Mouse (Mus musculus) forebrain, embryonic 10.5 days (tissue): Measurements from ENCODE around the gene Gm17268. TPM values are rescaled to one million over a fixed set of nuclear protein-coding genes. Genes with fewer than 3 reads are reported as not detected.

ENCODE experiments used
- DNase-seq: peaks from one replicate; pipeline ENCODE4 v3.0.0-alpha.2; 2017; ENCODE audit warnings: low spot score; ENCODE audit errors: extremely low spot score
- H3K27ac ChIP-seq: fragments of 300-500 bp; sonication (generic); 2 replicates; pipeline ENCODE4 v1.5.1; 2016; ENCODE audit warnings: mild to moderate bottlenecking
- H3K27me3 ChIP-seq: fragments of 300-500 bp; sonication (generic); 2 replicates; pipeline ENCODE4 v1.6.1; 2016; ENCODE audit warnings: mild to moderate bottlenecking; ENCODE audit not compliant: poor library complexity, severe bottlenecking
- H3K36me3 ChIP-seq: fragments of 300-500 bp; sonication (generic); replicated peaks from 2 replicates; pipeline ENCODE4 v1.6.1; 2016; ENCODE audit warnings: mild to moderate bottlenecking, moderate library complexity
- H3K4me1 ChIP-seq: fragments of 300-500 bp; sonication (generic); 2 replicates; pipeline ENCODE4 v1.6.1; 2016
- H3K4me3 ChIP-seq: fragments of 300-500 bp; sonication (generic); 2 replicates; pipeline ENCODE4 v1.5.1; 2016; ENCODE audit warnings: mild to moderate bottlenecking, moderate library complexity
- H3K9me3 ChIP-seq: fragments of 300-500 bp; sonication (generic); 2 replicates; pipeline ENCODE4 v1.6.1; 2016; ENCODE audit warnings: mild to moderate bottlenecking, moderate library complexity
- WGBS: fragments of 180-500 bp; shearing (Covaris S2); methylation state at CpG from one replicate; pipeline ENCODE4 v1.1.7; 2016; 5-methylcytosine and 5-hydroxymethylcytosine counted together
- polyA plus RNA-seq: library from polyadenylated mRNA; unstranded; fragments of >200 nt; fragmentation: Nextera tagmentation; extraction: Ambion mirVana; gene quantifications from 2 replicates; pipeline ENCODE4 v1.2.1, GENCODE M21; 2016

Gm17268 gene
- polyA plus RNA-seq = not detected in 2 replicates

DNA sequence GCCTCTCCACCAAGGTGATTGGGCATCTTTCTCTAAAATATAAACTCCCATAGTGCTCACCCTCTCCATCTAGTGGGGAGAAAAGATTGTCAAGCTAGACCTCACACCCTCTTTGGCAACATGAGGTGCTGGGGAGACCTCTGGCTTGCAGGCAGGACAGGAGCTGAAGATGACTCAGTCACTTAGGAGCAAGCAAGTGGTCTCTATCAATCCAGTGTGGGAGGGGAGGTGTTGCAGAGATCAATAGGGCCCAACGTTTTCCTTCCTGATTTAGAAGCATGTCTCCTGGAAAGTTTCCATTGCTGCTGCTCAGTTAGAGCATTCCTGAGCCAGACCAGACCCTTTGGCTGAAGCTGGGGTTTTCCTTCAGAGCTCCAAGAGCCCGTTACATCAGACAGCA lies at the start of gene Gm17268:
TSS of gene Gm17268 (minus strand) at position 28 of the 400 bp plus-strand sequence.
- no peak within 1 kb of the TSS for H3K27ac ChIP-seq
- H3K36me3 ChIP-seq = no peaks in the 10 kb centered on the region
- no peaks in the 10 kb centered on the region for H3K9me3 ChIP-seq
- no peak for DNase-seq
- H3K4me3 ChIP-seq = no peak within 1 kb of the TSS
- 65% methylated on average over 2 of the region's 2 CpGs for WGBS
- 0 out of 2 replicates have a peak, but pooled peaks cover 5% of the 10 kb centered on the region for H3K4me1 ChIP-seq
- H3K27me3 ChIP-seq = no peaks in the 10 kb centered on the region

DNA sequence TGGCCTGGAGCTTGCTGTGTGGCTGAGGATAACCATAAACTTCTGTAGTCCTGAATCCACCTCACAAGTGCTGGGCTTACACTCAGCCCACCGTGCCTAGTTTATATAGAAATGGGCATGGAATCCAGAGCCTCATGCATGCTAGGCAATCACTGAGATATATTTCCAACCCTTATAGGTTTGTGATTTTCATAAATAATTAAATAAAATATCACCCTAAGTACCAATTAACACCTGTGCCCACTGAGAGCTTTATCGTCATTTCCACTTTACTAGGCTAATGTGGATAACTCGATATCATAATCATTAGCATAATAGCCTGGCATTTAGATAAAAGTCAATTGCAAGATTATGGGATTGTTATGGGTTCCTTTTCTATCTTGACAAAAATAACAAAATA lies 46.0 kb upstream of the Gm17268 start:
- H3K36me3 ChIP-seq = no peaks in the 10 kb centered on the region
- H3K4me1 ChIP-seq = 0 out of 2 replicates have a peak, but pooled peaks cover 3% of the 10 kb centered on the region
- H3K27ac ChIP-seq = no peak overlapping the region
- H3K4me3 ChIP-seq = no peak overlapping the region
- H3K9me3 ChIP-seq = no peaks in the 10 kb centered on the region
- DNase-seq = no peak
- no peaks in the 10 kb centered on the region for H3K27me3 ChIP-seq
- 93% methylated on average over 3 of the region's 3 CpGs for WGBS

DNA sequence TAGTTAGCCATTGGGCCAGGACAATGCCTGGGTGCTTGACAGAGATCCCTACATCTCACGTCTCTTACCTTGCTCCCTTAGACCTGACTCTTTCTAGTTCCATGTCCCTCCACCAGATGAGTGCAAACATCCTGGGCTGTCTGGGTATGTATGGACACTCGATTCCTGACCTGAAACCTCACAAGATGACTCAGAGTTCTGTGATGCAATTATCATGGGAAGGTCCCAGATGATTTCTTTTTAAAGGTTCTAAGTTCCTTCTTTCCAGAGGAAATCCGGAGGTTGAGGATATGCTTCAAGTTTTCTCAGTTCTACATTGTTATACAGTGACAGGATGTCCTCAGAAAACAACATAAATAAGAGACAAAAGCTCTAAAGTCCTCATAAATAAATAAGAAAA lies 42.5 kb upstream of the Gm17268 start:
- 80% methylated on average over 3 of the region's 3 CpGs for WGBS
- H3K36me3 ChIP-seq = no peaks in the 10 kb centered on the region
- no peak for DNase-seq
- H3K4me1 ChIP-seq = no peaks in the 10 kb centered on the region
- no peak overlapping the region for H3K27ac ChIP-seq
- H3K9me3 ChIP-seq = no peaks in the 10 kb centered on the region; the same call in 1 of the 2 replicates
- H3K27me3 ChIP-seq = no peaks in the 10 kb centered on the region
- H3K4me3 ChIP-seq = no peak overlapping the region

GRCm38 (mm10) chr11:82078136-82078730 lies 39.9 kb upstream of the Gm17268 start:
- Histone ChIP-seq H3K4me3 (no peak overlapping the region), H3K4me1 (no peaks in the 10 kb centered on the region), H3K27me3 (no peaks in the 10 kb centered on the region), H3K36me3 (no peaks in the 10 kb centered on the region), H3K27ac (no peak overlapping the region), H3K9me3 (no peaks in the 10 kb centered on the region; the same call in 1 of the 2 replicates)
- no peak for DNase-seq

DNA sequence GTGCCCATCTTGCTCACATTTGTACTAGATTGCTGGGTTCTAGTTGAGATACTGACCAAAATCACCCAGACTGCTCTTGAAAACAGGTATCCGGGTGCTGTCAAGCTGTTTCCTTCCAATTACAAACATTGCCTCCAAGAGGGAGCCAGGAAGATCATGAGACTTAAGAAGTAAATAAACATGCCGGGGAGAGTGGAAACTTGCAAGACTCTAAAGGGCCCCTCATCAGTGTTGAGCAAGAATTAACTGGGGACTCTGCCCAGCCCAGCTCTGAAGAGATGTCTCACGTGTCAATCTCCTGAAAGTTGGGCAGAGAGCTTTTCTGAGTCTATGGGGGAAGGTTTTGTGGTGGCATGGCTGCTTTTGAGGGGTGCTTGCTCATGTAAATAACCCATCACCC lies 38.7 kb upstream of the Gm17268 start:
- Histone ChIP-seq H3K27ac (no peak overlapping the region), H3K4me1 (no peaks in the 10 kb centered on the region), H3K27me3 (no peaks in the 10 kb centered on the region), H3K9me3 (no peaks in the 10 kb centered on the region; the same call in 1 of the 2 replicates), H3K36me3 (no peaks in the 10 kb centered on the region), H3K4me3 (no peak overlapping the region)
- 76% methylated on average over 3 of the region's 3 CpGs for WGBS
- no peak for DNase-seq

GRCm38 (mm10) chr11:82073686-82074085 lies 35.3 kb upstream of the Gm17268 start:
- H3K36me3 ChIP-seq = no peaks in the 10 kb centered on the region
- no peak overlapping the region for H3K4me3 ChIP-seq
- no peaks in the 10 kb centered on the region for H3K4me1 ChIP-seq
- H3K27ac ChIP-seq = no peak overlapping the region
- no peaks in the 10 kb centered on the region; the same call in 1 of the 2 replicates for H3K9me3 ChIP-seq
- no peaks in the 10 kb centered on the region for H3K27me3 ChIP-seq
- WGBS = 91% methylated on average over 3 of the region's 3 CpGs
- no peak for DNase-seq

- Histone ChIP-seq H3K4me1 (no peaks in the 10 kb centered on the region), H3K4me3 (no peak overlapping the region), H3K27ac (no peak overlapping the region), H3K36me3 (no peaks in the 10 kb centered on the region), H3K27me3 (no peaks in the 10 kb centered on the region), H3K9me3 (no peaks in the 10 kb centered on the region; the same call in 1 of the 2 replicates)
- DNase-seq = no peak
- WGBS = 89% methylated on average over 3 of the region's 3 CpGs
Measured at GRCm38 (mm10) chr11:82072984-82073383, 34.6 kb upstream of the Gm17268 start.

DNA sequence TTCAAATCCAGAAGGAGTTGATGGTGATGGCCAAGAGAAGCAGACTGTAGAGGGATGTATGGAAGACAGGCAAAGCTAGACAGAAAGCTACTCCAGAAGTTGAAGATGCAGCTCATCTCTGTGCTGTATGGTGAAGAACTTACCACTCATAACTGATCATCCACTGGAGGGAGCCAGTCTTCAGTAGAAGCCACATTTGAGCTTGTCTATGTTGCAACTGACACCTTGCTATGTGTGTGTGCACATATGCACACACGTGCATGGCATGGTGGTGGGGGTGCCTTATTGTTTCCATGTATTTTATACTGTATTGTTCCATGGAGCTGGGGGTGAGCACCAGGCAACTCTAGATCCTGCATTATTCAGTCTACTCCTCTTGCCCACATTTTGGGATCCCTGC lies 34.0 kb upstream of the Gm17268 start:
- no peak for DNase-seq
- H3K4me3 ChIP-seq = no peak overlapping the region
- H3K36me3 ChIP-seq = no peaks in the 10 kb centered on the region
- H3K27me3 ChIP-seq = no peaks in the 10 kb centered on the region
- 89% methylated on average over 1 of the region's 1 CpGs for WGBS
- no peaks in the 10 kb centered on the region; the same call in 1 of the 2 replicates for H3K9me3 ChIP-seq
- H3K27ac ChIP-seq = no peak overlapping the region
- H3K4me1 ChIP-seq = no peaks in the 10 kb centered on the region

- Histone ChIP-seq H3K36me3 (no peaks in the 10 kb centered on the region), H3K4me1 (no peaks in the 10 kb centered on the region), H3K27ac (no peak overlapping the region), H3K9me3 (no peaks in the 10 kb centered on the region; the same call in 1 of the 2 replicates), H3K27me3 (no peaks in the 10 kb centered on the region), H3K4me3 (no peak overlapping the region)
- WGBS = 74% methylated on average over 3 of the region's 3 CpGs
- no peak for DNase-seq
Measured at GRCm38 (mm10) chr11:82071076-82071475, 32.7 kb upstream of the Gm17268 start.

- H3K4me3 ChIP-seq = no peak overlapping the region
- H3K9me3 ChIP-seq = no peaks in the 10 kb centered on the region
- H3K4me1 ChIP-seq = no peaks in the 10 kb centered on the region
- DNase-seq = no peak
- WGBS = 90% methylated on average over 7 of the region's 7 CpGs
- no peaks in the 10 kb centered on the region for H3K27me3 ChIP-seq
- H3K27ac ChIP-seq = no peak overlapping the region
- no peaks in the 10 kb centered on the region for H3K36me3 ChIP-seq
Measured at GRCm38 (mm10) chr11:82066953-82067571, 28.7 kb upstream of the Gm17268 start.

GRCm38 (mm10) chr11:82063454-82063853 lies 25.1 kb upstream of the Gm17268 start:
- Histone ChIP-seq H3K27me3 (no peaks in the 10 kb centered on the region), H3K9me3 (no peaks in the 10 kb centered on the region)

GRCm38 (mm10) chr11:82062226-82062625 lies 23.9 kb upstream of the Gm17268 start:
- H3K36me3 ChIP-seq = no peaks in the 10 kb centered on the region
- no peaks in the 10 kb centered on the region for H3K9me3 ChIP-seq
- H3K27ac ChIP-seq = no peak overlapping the region
- no peaks in the 10 kb centered on the region for H3K4me1 ChIP-seq
- no peak for DNase-seq
- WGBS = 75% methylated on average over 3 of the region's 3 CpGs
- no peaks in the 10 kb centered on the region for H3K27me3 ChIP-seq
- H3K4me3 ChIP-seq = no peak overlapping the region

More at GRCm38 (mm10) chr11:82063454-82063853, 25.1 kb upstream of the Gm17268 start:
- H3K4me1 ChIP-seq = no peaks in the 10 kb centered on the region
- H3K27ac ChIP-seq = no peak overlapping the region
- WGBS = 86% methylated on average over 2 of the region's 2 CpGs
- no peak for DNase-seq
- no peak overlapping the region for H3K4me3 ChIP-seq
- H3K36me3 ChIP-seq = no peaks in the 10 kb centered on the region

- Histone ChIP-seq H3K4me1 (no peaks in the 10 kb centered on the region), H3K9me3 (no peaks in the 10 kb centered on the region), H3K36me3 (no peaks in the 10 kb centered on the region), H3K27me3 (no peaks in the 10 kb centered on the region), H3K4me3 (no peak within 1 kb of the TSS), H3K27ac (no peak within 1 kb of the TSS)
- WGBS = 86% methylated on average over 6 of the region's 6 CpGs
- no peak for DNase-seq
Measured at GRCm38 (mm10) chr11:82057646-82058045, 19.3 kb upstream of the Gm17268 start, which contains the start of gene Ccl11. Gene Ccl11, plus strand, starts transcription at chr11:82057823.
